Mouse (Mus musculus) stomach, postnatal 0 days (tissue): ENCODE measurements at regions not wholly inside any gene's neighbourhood (a gene's known extent, or its start where the extent isn't known, plus 50 kb on each side); places are given as distances from the start of the nearest gene placed in this dataset.

Experiments used
- CTCF ChIP-seq: IDR thresholded peaks from 2 replicates; pipeline ENCODE4 v1.5.1; 2016; ENCODE audit warnings: antibody characterized with exemption, low read depth, mild to moderate bottlenecking, moderate library complexity
- EP300 ChIP-seq: optimal IDR thresholded peaks from 2 replicates; pipeline ENCODE3; 2016; ENCODE audit warnings: antibody characterized with exemption

- TF ChIP-seq EP300, result no peak
- TF ChIP-seq CTCF, result no peak
Observed at GRCm38 (mm10) chr8:92267415-92267814, 90.0 kb upstream of the Irx5 start.
